Mouse (Mus musculus) limb, embryonic 10.5 days (tissue): ENCODE results near the gene Kctd20. TPM values are rescaled to one million over a fixed set of nuclear protein-coding genes. Genes with fewer than 3 reads are reported as not detected.

Source experiments
- DNase-seq: peaks from one replicate; pipeline ENCODE4 v3.0.0-alpha.2; 2017; ENCODE audit warnings: low spot score
- H3K27ac ChIP-seq: fragments of 300-500 bp; sonication (generic); 2 replicates; pipeline ENCODE4 v1.5.1; 2016; ENCODE audit warnings: mild to moderate bottlenecking
- H3K27me3 ChIP-seq: fragments of 300-500 bp; sonication (generic); 2 replicates; pipeline ENCODE4 v1.6.1; 2016; ENCODE audit warnings: low read depth, mild to moderate bottlenecking; ENCODE audit not compliant: poor library complexity, severe bottlenecking
- H3K36me3 ChIP-seq: fragments of 300-500 bp; sonication (generic); 2 replicates; pipeline ENCODE4 v1.6.1; 2016; ENCODE audit warnings: mild to moderate bottlenecking, moderate library complexity
- H3K4me1 ChIP-seq: fragments of 300-500 bp; sonication (generic); 2 replicates; pipeline ENCODE4 v1.6.1; 2016
- H3K4me3 ChIP-seq: fragments of 300-500 bp; sonication (generic); 2 replicates; pipeline ENCODE4 v1.5.1; 2016; ENCODE audit warnings: mild to moderate bottlenecking, moderate library complexity
- H3K9me3 ChIP-seq: fragments of 300-500 bp; sonication (generic); replicated peaks from 2 replicates; pipeline ENCODE4 v1.6.1; 2016; ENCODE audit warnings: mild to moderate bottlenecking
- WGBS: fragments of 180-500 bp; shearing (Covaris S2); methylation state at CpG from one replicate; pipeline ENCODE4 v1.1.7; 2016; 5-methylcytosine and 5-hydroxymethylcytosine counted together
- polyA plus RNA-seq: library from polyadenylated mRNA; unstranded; fragments of >200 nt; fragmentation: Nextera tagmentation; extraction: Ambion mirVana; gene quantifications from 2 replicates; pipeline ENCODE4 v1.2.1, GENCODE M21; 2016

The Kctd20 gene
- polyA plus RNA-seq, result 121 and 129 TPM in 2 replicates

GRCm38 (mm10) chr17:28951831-28952799 is at the start of gene Kctd20:
Gene Kctd20, plus strand, starts transcription at chr17:28951950.
- H3K27ac ChIP-seq, result peak within 1 kb of the TSS; percentile 98
- peak; percentile 96 for DNase-seq
- under 1% methylated on average over 76 of the region's 80 CpGs for WGBS

DNA sequence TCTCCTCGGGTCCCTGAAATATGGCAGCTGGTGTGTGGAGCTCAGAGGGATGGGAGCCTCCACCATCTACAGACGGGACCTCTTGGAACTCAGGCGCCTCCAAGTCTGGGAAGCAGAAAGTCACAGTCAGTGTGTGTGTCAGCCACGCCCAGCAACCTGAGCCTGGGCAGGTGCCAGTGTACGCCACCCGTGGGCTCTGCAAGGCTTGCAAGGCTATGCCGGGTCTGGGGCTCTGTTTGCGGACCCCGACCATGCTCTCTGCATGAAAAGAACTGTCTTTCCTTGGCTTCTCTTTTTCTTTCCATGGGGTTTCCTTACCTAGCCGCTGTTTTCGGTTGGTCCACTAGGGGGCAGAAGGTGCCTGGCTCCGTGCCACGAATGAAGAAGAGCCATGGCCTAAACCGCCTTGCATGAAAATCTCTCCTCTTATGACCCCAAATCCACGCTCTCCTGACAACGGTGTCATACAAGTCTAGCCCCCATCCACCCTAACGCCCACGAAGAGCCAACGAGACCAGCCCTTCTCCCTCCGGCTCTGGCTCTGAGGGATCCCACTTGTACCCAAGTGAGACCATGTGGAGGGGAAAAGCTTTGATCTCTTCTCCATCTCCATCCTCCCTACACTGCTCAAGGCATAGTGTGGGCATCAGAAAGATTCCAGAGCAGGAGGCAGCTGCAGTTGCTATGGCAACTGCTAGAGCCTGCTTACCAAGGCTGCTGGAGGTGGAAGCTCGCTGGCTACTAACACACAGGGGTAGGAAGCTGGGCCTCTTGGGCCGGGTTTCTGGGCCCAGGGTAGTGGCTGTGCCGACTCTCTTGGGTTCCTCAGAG is 47.0 kb upstream of the Kctd20 start:
- H3K27ac ChIP-seq, result no peak overlapping the region
- peaks cover 27% of the 10 kb centered on the region for H3K27me3 ChIP-seq
- peaks cover 20% of the 10 kb centered on the region for H3K4me1 ChIP-seq
- H3K36me3 ChIP-seq, result no peaks in the 10 kb centered on the region
- DNase-seq, result peak; percentile 75
- H3K9me3 ChIP-seq, result no peaks in the 10 kb centered on the region
- H3K4me3 ChIP-seq, result no peak overlapping the region
- 38% methylated on average over 23 of the region's 23 CpGs for WGBS

More at GRCm38 (mm10) chr17:28951831-28952799, at the start of gene Kctd20:
- Histone ChIP-seq H3K27me3 (no peaks in the 10 kb centered on the region), H3K4me3 (peak within 1 kb of the TSS; percentile 73), H3K4me1 (peaks cover 18% of the 10 kb centered on the region), H3K36me3 (peaks cover 27% of the 10 kb centered on the region), H3K9me3 (peaks cover 3% of the 10 kb centered on the region; the same call in 1 of the 2 replicates)

GRCm38 (mm10) chr17:28905377-28905916 is 46.3 kb upstream of the Kctd20 start:
- Histone ChIP-seq H3K27ac (no peak overlapping the region), H3K36me3 (no peaks in the 10 kb centered on the region), H3K27me3 (peaks cover 34% of the 10 kb centered on the region), H3K9me3 (no peaks in the 10 kb centered on the region), H3K4me1 (peaks cover 21% of the 10 kb centered on the region), H3K4me3 (no peak overlapping the region)
- 63% methylated on average over 13 of the region's 13 CpGs for WGBS
- DNase-seq, result no peak

DNA sequence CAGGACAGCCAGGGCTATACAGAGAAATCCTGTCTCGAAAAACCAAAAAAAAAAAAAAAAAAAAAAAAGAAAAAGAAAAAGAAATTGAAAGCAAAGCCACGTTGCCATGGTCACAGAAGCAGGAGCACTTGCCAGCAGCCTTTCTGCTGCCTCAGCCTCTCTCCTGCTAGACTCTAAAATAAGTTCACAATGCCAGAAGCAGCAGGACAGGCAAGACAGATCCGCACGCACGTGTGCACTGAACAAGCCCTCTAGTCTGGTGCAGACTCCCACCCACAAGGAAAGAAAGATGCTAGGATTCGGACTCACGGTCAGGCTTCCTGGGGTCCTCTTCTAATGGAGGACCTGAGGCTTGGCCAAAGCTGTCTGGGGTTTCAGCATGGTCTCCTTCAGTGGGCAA is 43.8 kb upstream of the Kctd20 start:
- 84% methylated on average over 7 of the region's 7 CpGs for WGBS
- Histone ChIP-seq H3K9me3 (no peaks in the 10 kb centered on the region), H3K4me3 (no peak overlapping the region), H3K27me3 (peaks cover 37% of the 10 kb centered on the region), H3K27ac (no peak overlapping the region), H3K4me1 (peaks cover 21% of the 10 kb centered on the region), H3K36me3 (no peaks in the 10 kb centered on the region)
- DNase-seq, result no peak

- WGBS, result 8% methylated on average over 29 of the region's 29 CpGs
- Histone ChIP-seq H3K4me1 (peaks cover 21% of the 10 kb centered on the region), H3K36me3 (no peaks in the 10 kb centered on the region), H3K27me3 (peaks cover 37% of the 10 kb centered on the region), H3K4me3 (peak overlapping the region; percentile 45), H3K27ac (peak overlapping the region; percentile 63; the same call in 1 of the 2 replicates), H3K9me3 (no peaks in the 10 kb centered on the region)
- peak; percentile 80 for DNase-seq
Observed at GRCm38 (mm10) chr17:28909252-28909941, 42.4 kb upstream of the Kctd20 start.

DNA sequence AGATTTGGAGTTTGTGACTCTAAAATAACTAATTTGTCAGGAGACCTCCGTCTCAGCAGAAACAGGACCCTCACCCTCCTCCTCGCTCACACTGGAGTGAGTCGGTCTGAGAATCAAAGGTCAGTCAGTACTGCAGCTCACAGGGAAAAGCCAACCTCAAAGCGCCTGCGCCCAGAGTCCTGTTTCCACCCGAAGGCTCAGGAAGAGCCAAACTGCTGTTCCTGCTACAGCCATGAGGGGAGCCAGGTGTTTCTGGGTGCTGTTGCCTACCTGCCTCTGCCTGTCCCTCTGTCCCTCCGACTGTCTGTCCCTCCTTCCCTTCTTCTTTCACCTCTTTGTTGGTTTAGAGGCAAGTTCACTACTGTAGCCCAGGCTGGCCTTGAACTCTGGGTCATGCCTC is 41.6 kb upstream of the Kctd20 start:
- 17% methylated on average over 7 of the region's 7 CpGs for WGBS
- Histone ChIP-seq H3K4me3 (0 out of 2 replicates have a peak overlapping the region, but pooled peaks have one; percentile 45), H3K36me3 (no peaks in the 10 kb centered on the region), H3K4me1 (peaks cover 13% of the 10 kb centered on the region), H3K27me3 (peaks cover 34% of the 10 kb centered on the region), H3K9me3 (no peaks in the 10 kb centered on the region), H3K27ac (no peak overlapping the region)
- DNase-seq, result no peak

GRCm38 (mm10) chr17:28913200-28913599 is 38.5 kb upstream of the Kctd20 start:
- no peak for DNase-seq
- H3K27ac ChIP-seq, result no peak overlapping the region
- no peaks in the 10 kb centered on the region for H3K36me3 ChIP-seq
- H3K4me1 ChIP-seq, result peaks cover 11% of the 10 kb centered on the region
- no peak overlapping the region for H3K4me3 ChIP-seq
- peaks cover 25% of the 10 kb centered on the region for H3K27me3 ChIP-seq
- WGBS, result 85% methylated on average over 5 of the region's 5 CpGs
- no peaks in the 10 kb centered on the region for H3K9me3 ChIP-seq

DNA sequence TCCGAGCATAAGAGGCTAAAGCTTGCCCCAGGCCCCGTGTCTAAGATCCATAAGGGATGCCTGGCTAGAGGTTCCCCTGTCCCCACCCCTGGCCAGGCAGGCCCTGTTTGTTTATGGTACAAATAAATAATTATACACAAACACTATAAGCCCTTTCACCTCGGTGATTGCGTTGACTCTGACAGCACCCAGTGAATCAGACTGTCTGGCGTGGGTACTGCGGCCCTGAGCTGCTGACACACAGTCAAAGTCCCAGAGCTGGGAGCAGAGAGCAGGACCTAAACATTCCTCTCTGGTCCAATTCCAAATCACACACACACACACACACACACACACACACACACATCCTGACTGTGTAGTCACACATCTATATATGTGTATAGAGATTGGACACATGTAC is 37.8 kb upstream of the Kctd20 start:
- Histone ChIP-seq H3K9me3 (no peaks in the 10 kb centered on the region), H3K4me1 (peaks cover 10% of the 10 kb centered on the region), H3K36me3 (no peaks in the 10 kb centered on the region), H3K4me3 (no peak overlapping the region), H3K27me3 (peaks cover 18% of the 10 kb centered on the region), H3K27ac (no peak overlapping the region)
- WGBS, result 84% methylated on average over 6 of the region's 6 CpGs
- no peak for DNase-seq

- H3K4me1 ChIP-seq, result no peaks in the 10 kb centered on the region
- no peak within 1 kb of the TSS for H3K27ac ChIP-seq
- no peak within 1 kb of the TSS for H3K4me3 ChIP-seq
- H3K27me3 ChIP-seq, result peaks cover 6% of the 10 kb centered on the region
- DNase-seq, result no peak
- H3K36me3 ChIP-seq, result no peaks in the 10 kb centered on the region
- H3K9me3 ChIP-seq, result no peaks in the 10 kb centered on the region
- WGBS, result 70% methylated on average over 12 of the region's 12 CpGs
Observed at GRCm38 (mm10) chr17:28915060-28915628, 36.6 kb upstream of the Kctd20 start, which contains the start of gene 4930539E08Rik. Gene 4930539E08Rik, minus strand, starts transcription at chr17:28915324.

DNA sequence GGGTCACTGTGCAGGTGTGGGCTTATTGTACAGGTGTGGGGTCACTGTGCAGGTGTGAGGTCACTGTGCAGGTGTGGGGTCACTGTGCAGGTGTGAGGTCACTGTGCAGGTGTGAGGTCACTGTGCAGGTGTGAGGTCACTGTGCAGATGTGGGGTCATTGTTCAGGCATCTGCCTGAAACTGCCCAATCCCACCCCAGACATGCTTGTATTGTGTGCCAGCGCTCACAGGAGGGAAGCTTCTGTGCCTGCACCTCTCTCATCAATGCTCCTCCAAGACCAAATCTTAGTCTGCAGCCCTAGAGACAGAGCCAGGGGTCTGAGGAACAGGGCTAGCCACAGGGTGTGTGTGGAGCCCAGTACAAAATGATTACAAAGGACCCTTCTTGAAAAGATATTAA is 35.2 kb upstream of the Kctd20 start:
- Histone ChIP-seq H3K4me3 (no peak overlapping the region), H3K27ac (no peak overlapping the region), H3K4me1 (no peaks in the 10 kb centered on the region), H3K36me3 (no peaks in the 10 kb centered on the region), H3K9me3 (no peaks in the 10 kb centered on the region), H3K27me3 (no peaks in the 10 kb centered on the region)
- no peak for DNase-seq
- WGBS, result 97% methylated on average over 1 of the region's 1 CpGs

GRCm38 (mm10) chr17:28921086-28921485 is 30.7 kb upstream of the Kctd20 start:
- Histone ChIP-seq H3K27ac (no peak overlapping the region), H3K36me3 (no peaks in the 10 kb centered on the region), H3K27me3 (no peaks in the 10 kb centered on the region), H3K4me1 (no peaks in the 10 kb centered on the region; the same call in 1 of the 2 replicates), H3K9me3 (no peaks in the 10 kb centered on the region), H3K4me3 (no peak overlapping the region)
- WGBS, result 82% methylated on average over 8 of the region's 8 CpGs
- DNase-seq, result no peak

GRCm38 (mm10) chr17:28922096-28922495 is 29.7 kb upstream of the Kctd20 start:
- 74% methylated on average over 6 of the region's 6 CpGs for WGBS

More at GRCm38 (mm10) chr17:28922096-28922495, 29.7 kb upstream of the Kctd20 start:
- Histone ChIP-seq H3K9me3 (no peaks in the 10 kb centered on the region), H3K27me3 (no peaks in the 10 kb centered on the region), H3K36me3 (no peaks in the 10 kb centered on the region), H3K4me3 (no peak overlapping the region), H3K27ac (no peak overlapping the region), H3K4me1 (no peaks in the 10 kb centered on the region; the same call in 1 of the 2 replicates)
- no peak for DNase-seq
